Mouse (Mus musculus) kidney, adult 2 months (tissue): ENCODE measurements around the gene Btbd17. TPM values are rescaled to one million over a fixed set of nuclear protein-coding genes. Genes with fewer than 3 reads are reported as not detected.

Source experiments
- DNase-seq: peaks from one replicate; pipeline ENCODE4 v3.0.0; 2021
- H3K27ac ChIP-seq: fragments of 200-500 bp; 2 replicates; pipeline ENCODE4 v1.5.1; 2012; ENCODE audit warnings: low read depth, low read length, control low read depth, inconsistent platforms; ENCODE audit not compliant: insufficient read depth
- H3K27me3 ChIP-seq: fragments of 200-500 bp; replicated peaks from 2 replicates; pipeline ENCODE4 v1.6.1; 2012; ENCODE audit warnings: mild to moderate bottlenecking, moderate library complexity, low read length, inconsistent platforms; ENCODE audit not compliant: control insufficient read depth, insufficient read depth
- H3K36me3 ChIP-seq: fragments of 200-500 bp; 2 replicates; pipeline ENCODE4 v1.6.1; 2012; ENCODE audit warnings: mild to moderate bottlenecking, moderate library complexity, low read length, inconsistent platforms; ENCODE audit not compliant: control insufficient read depth, insufficient read depth
- H3K4me1 ChIP-seq: fragments of 200-500 bp; 2 replicates; pipeline ENCODE4 v1.6.1; 2011; ENCODE audit warnings: low read length; ENCODE audit not compliant: control insufficient read depth, insufficient read depth
- H3K4me3 ChIP-seq: fragments of 200-500 bp; 2 replicates; pipeline ENCODE4 v1.5.1; 2011; ENCODE audit warnings: mild to moderate bottlenecking, low read depth, low read length, control low read depth; ENCODE audit not compliant: insufficient read depth
- CTCF ChIP-seq: fragments of 200-500 bp; conservative IDR thresholded peaks from 2 replicates; pipeline ENCODE4 v1.5.1; 2011; ENCODE audit warnings: low read depth, mild to moderate bottlenecking, control low read depth, low read length, moderate library complexity, mixed read lengths; ENCODE audit not compliant: insufficient read depth, insufficient read length
- POLR2A ChIP-seq: fragments of 200-500 bp; IDR thresholded peaks from one replicate; pipeline ENCODE4 v1.6.1; 2011; ENCODE audit warnings: low read depth, low read length, control low read depth
- WGBS: fragments of 180-500 bp; shearing (Covaris S2); methylation state at CpG from one replicate; pipeline ENCODE4 v1.1.7; 2018; 5-methylcytosine and 5-hydroxymethylcytosine counted together
- polyA plus RNA-seq: library from polyadenylated mRNA; depleted of rRNA; stranded (reverse); fragments of >200 nt; gene quantifications from 2 replicates; pipeline ENCODE4 v1.2.3, GENCODE M21; 2012

The Btbd17 gene
- polyA plus RNA-seq, 1 experiment, result 0.13 TPM

GRCm38 (mm10) chr11:114793868-114794545 lies 1.7 kb downstream of the Btbd17 start:
- no peaks in the 10 kb centered on the region for H3K4me1 ChIP-seq
- TF ChIP-seq POLR2A (no peak), CTCF (no peak)
- H3K4me3 ChIP-seq, result no peak overlapping the region
- no peak overlapping the region for H3K27ac ChIP-seq
- WGBS, result 37% methylated on average over 19 of the region's 19 CpGs
- no peaks in the 10 kb centered on the region for H3K27me3 ChIP-seq
- no peak for DNase-seq
- no peaks in the 10 kb centered on the region for H3K36me3 ChIP-seq

GRCm38 (mm10) chr11:114792931-114793494 lies 2.7 kb downstream of the Btbd17 start:
- Histone ChIP-seq H3K27ac (no peak overlapping the region), H3K36me3 (no peaks in the 10 kb centered on the region), H3K27me3 (no peaks in the 10 kb centered on the region), H3K4me1 (no peaks in the 10 kb centered on the region), H3K4me3 (no peak overlapping the region)
- DNase-seq, result no peak
- no peak for TF ChIP-seq CTCF
- no peak for TF ChIP-seq POLR2A
- 73% methylated on average over 5 of the region's 5 CpGs for WGBS

GRCm38 (mm10) chr11:114791891-114792411 lies 3.8 kb downstream of the Btbd17 start:
- H3K4me3 ChIP-seq, result peak overlapping the region; percentile 11; the same call in 1 of the 2 replicates
- DNase-seq, result no peak
- H3K36me3 ChIP-seq, result no peaks in the 10 kb centered on the region
- H3K27ac ChIP-seq, result no peak overlapping the region
- TF ChIP-seq CTCF, result no peak
- TF ChIP-seq POLR2A, result no peak
- 1% methylated on average over 59 of the region's 59 CpGs for WGBS
- H3K27me3 ChIP-seq, result no peaks in the 10 kb centered on the region
- no peaks in the 10 kb centered on the region for H3K4me1 ChIP-seq

GRCm38 (mm10) chr11:114791351-114791889 lies 4.3 kb downstream of the Btbd17 start:
- no peaks in the 10 kb centered on the region for H3K27me3 ChIP-seq
- peak overlapping the region; percentile 11; the same call in 1 of the 2 replicates for H3K4me3 ChIP-seq
- WGBS, result 5% methylated on average over 50 of the region's 50 CpGs
- H3K36me3 ChIP-seq, result no peaks in the 10 kb centered on the region
- TF ChIP-seq POLR2A (no peak), CTCF (no peak)
- no peak overlapping the region for H3K27ac ChIP-seq
- DNase-seq, result no peak
- no peaks in the 10 kb centered on the region for H3K4me1 ChIP-seq

- TF ChIP-seq POLR2A (no peak), CTCF (no peak)
- no peaks in the 10 kb centered on the region for H3K36me3 ChIP-seq
- whole genome bisulfite sequencing, result 51% methylated on average over 4 of the region's 4 CpGs
- H3K4me3 ChIP-seq, result no peak overlapping the region
- no peak overlapping the region for H3K27ac ChIP-seq
- DNase-seq, result no peak
- H3K4me1 ChIP-seq, result no peaks in the 10 kb centered on the region
- no peaks in the 10 kb centered on the region for H3K27me3 ChIP-seq
Observed at GRCm38 (mm10) chr11:114790841-114791240, 4.9 kb downstream of the Btbd17 start.

GRCm38 (mm10) chr11:114790171-114790570 lies 5.6 kb downstream of the Btbd17 start:
- no peak for DNase-seq
- H3K4me1 ChIP-seq, result no peaks in the 10 kb centered on the region
- TF ChIP-seq POLR2A (no peak), CTCF (no peak)
- no peaks in the 10 kb centered on the region for H3K27me3 ChIP-seq
- H3K4me3 ChIP-seq, result no peak overlapping the region
- no peak overlapping the region for H3K27ac ChIP-seq
- 86% methylated on average over 12 of the region's 12 CpGs for WGBS
- H3K36me3 ChIP-seq, result no peaks in the 10 kb centered on the region

- H3K27ac ChIP-seq, result no peak overlapping the region
- no peaks in the 10 kb centered on the region for H3K27me3 ChIP-seq
- no peak for DNase-seq
- TF ChIP-seq POLR2A, result no peak
- no peak for TF ChIP-seq CTCF
- H3K36me3 ChIP-seq, result no peaks in the 10 kb centered on the region
- no peak overlapping the region for H3K4me3 ChIP-seq
- H3K4me1 ChIP-seq, result no peaks in the 10 kb centered on the region
- WGBS, result 43% methylated on average over 9 of the region's 9 CpGs
Observed at GRCm38 (mm10) chr11:114789716-114790115, 6.0 kb downstream of the Btbd17 start.
